Mouse (Mus musculus) limb, embryonic 11.5 days (tissue): ENCODE results near the gene Rgr. TPM values are rescaled to one million over a fixed set of nuclear protein-coding genes. Genes with fewer than 3 reads are reported as not detected.

Source experiments
- ATAC-seq: fragments of 200-750 bp; cut with Nextera tagmentation; 2 replicates; pipeline ENCODE4 v1.8.0; 2017; ENCODE audit warnings: low read depth; ENCODE audit not compliant: insufficient number of reproducible peaks, low FRiP score, low TSS enrichment
- DNase-seq: peaks from one replicate; pipeline ENCODE4 v3.0.0-alpha.2; 2015; ENCODE audit warnings: low spot score
- H3K27ac ChIP-seq: fragments of 300-500 bp; sonication (generic); replicated peaks from 2 replicates; pipeline ENCODE4 v1.5.1; 2014; ENCODE audit warnings: low read depth, mild to moderate bottlenecking, low read length
- H3K27me3 ChIP-seq: fragments of 300-500 bp; sonication (generic); 2 replicates; pipeline ENCODE4 v1.6.1; 2014; ENCODE audit warnings: mild to moderate bottlenecking, low read length, mixed read lengths; ENCODE audit not compliant: control insufficient read depth, insufficient read depth
- H3K36me3 ChIP-seq: fragments of 300-500 bp; sonication (generic); 2 replicates; pipeline ENCODE4 v1.6.1; 2014; ENCODE audit warnings: mild to moderate bottlenecking, low read length, moderate library complexity, mixed read lengths; ENCODE audit not compliant: control insufficient read depth, insufficient read depth
- H3K4me1 ChIP-seq: fragments of 300-500 bp; sonication (generic); 2 replicates; pipeline ENCODE4 v1.6.1; 2014; ENCODE audit warnings: low read length, mixed read lengths; ENCODE audit not compliant: control insufficient read depth, insufficient read depth
- H3K4me2 ChIP-seq: fragments of 300-500 bp; sonication (generic); 2 replicates; pipeline ENCODE4 v1.6.1; 2014; ENCODE audit warnings: low read depth, mild to moderate bottlenecking, moderate library complexity; ENCODE audit not compliant: severe bottlenecking
- H3K4me3 ChIP-seq: fragments of 300-500 bp; sonication (generic); 2 replicates; pipeline ENCODE4 v1.5.1; 2014; ENCODE audit warnings: low read depth, low read length
- H3K9ac ChIP-seq: fragments of 300-500 bp; sonication (generic); 2 replicates; pipeline ENCODE4 v1.6.1; 2014; ENCODE audit warnings: mild to moderate bottlenecking, low read length
- H3K9me3 ChIP-seq: fragments of 300-500 bp; sonication (generic); 2 replicates; pipeline ENCODE4 v1.6.1; 2016; ENCODE audit warnings: low read length; ENCODE audit not compliant: control insufficient read depth
- WGBS: fragments of 180-500 bp; shearing (Covaris S2); extraction: QIAGEN DNeasy Blood & Tissue Kit; methylation state at CpG from one replicate; pipeline ENCODE4 v1.1.7; 2014; 5-methylcytosine and 5-hydroxymethylcytosine counted together
- polyA plus RNA-seq: library from polyadenylated mRNA; unstranded; fragments of >200 nt; fragmentation: Nextera tagmentation; extraction: Ambion mirVana; gene quantifications from 2 replicates; pipeline ENCODE4 v1.2.1, GENCODE M21; 2014

The Rgr gene
- polyA plus RNA-seq, result not detected in 2 replicates

GRCm38 (mm10) chr14:37048914-37049410 lies at the start of gene Rgr:
Gene Rgr (minus strand): TSS chr14:37048964.
- ATAC-seq, result no peak

GRCm38 (mm10) chr14:37097956-37098530 lies 49.3 kb upstream of the Rgr start, which contains the start of gene Cdhr1:
Gene Cdhr1 (minus strand): TSS chr14:37098347.
- DNase-seq, result peak; percentile 52
- Histone ChIP-seq H3K4me1 (no peaks in the 10 kb centered on the region), H3K9me3 (no peaks in the 10 kb centered on the region), H3K27ac (no peak within 1 kb of the TSS), H3K36me3 (no peaks in the 10 kb centered on the region), H3K4me2 (peak within 1 kb of the TSS; percentile 42), H3K9ac (no peak within 1 kb of the TSS), H3K27me3 (peaks cover 12% of the 10 kb centered on the region), H3K4me3 (peak within 1 kb of the TSS; percentile 20; the same call in 1 of the 2 replicates)
- WGBS, result 0% methylated on average over 30 of the region's 30 CpGs
- ATAC-seq, result peak; percentile 67; the same call in 1 of the 2 replicates

More at GRCm38 (mm10) chr14:37048914-37049410, at the start of gene Rgr:
- no peaks in the 10 kb centered on the region for H3K4me1 ChIP-seq
- H3K36me3 ChIP-seq, result no peaks in the 10 kb centered on the region
- no peak within 1 kb of the TSS for H3K4me3 ChIP-seq
- no peak for DNase-seq
- no peak within 1 kb of the TSS for H3K27ac ChIP-seq
- WGBS, result 86% methylated on average over 1 of the region's 1 CpGs
- H3K27me3 ChIP-seq, result no peaks in the 10 kb centered on the region
- no peak within 1 kb of the TSS for H3K9ac ChIP-seq
- H3K4me2 ChIP-seq, result no peak within 1 kb of the TSS
- no peaks in the 10 kb centered on the region for H3K9me3 ChIP-seq

GRCm38 (mm10) chr14:37095556-37095955 lies 46.8 kb upstream of the Rgr start:
- ATAC-seq, result no peak
- no peaks in the 10 kb centered on the region for H3K36me3 ChIP-seq
- H3K27me3 ChIP-seq, result peaks cover 12% of the 10 kb centered on the region
- H3K9me3 ChIP-seq, result no peaks in the 10 kb centered on the region
- no peak for DNase-seq
- H3K27ac ChIP-seq, result no peak overlapping the region
- H3K4me1 ChIP-seq, result no peaks in the 10 kb centered on the region
- H3K4me3 ChIP-seq, result no peak overlapping the region
- H3K4me2 ChIP-seq, result no peak overlapping the region
- WGBS, result 86% methylated on average over 4 of the region's 4 CpGs
- H3K9ac ChIP-seq, result no peak overlapping the region

- Histone ChIP-seq H3K27ac (no peak overlapping the region), H3K4me1 (no peaks in the 10 kb centered on the region), H3K9me3 (no peaks in the 10 kb centered on the region), H3K4me2 (no peak overlapping the region), H3K9ac (no peak overlapping the region), H3K36me3 (no peaks in the 10 kb centered on the region), H3K4me3 (no peak overlapping the region), H3K27me3 (peaks cover 12% of the 10 kb centered on the region)
- DNase-seq (no peak), ATAC-seq (no peak)
- WGBS, result 85% methylated on average over 6 of the region's 6 CpGs
Observed at GRCm38 (mm10) chr14:37094436-37094835, 45.7 kb upstream of the Rgr start.

GRCm38 (mm10) chr14:37083755-37084154 lies 35.0 kb upstream of the Rgr start:
- 30% methylated on average over 4 of the region's 4 CpGs for WGBS
- Histone ChIP-seq H3K9ac (no peak overlapping the region), H3K27me3 (no peaks in the 10 kb centered on the region), H3K36me3 (no peaks in the 10 kb centered on the region), H3K4me1 (no peaks in the 10 kb centered on the region), H3K4me2 (no peak overlapping the region), H3K9me3 (no peaks in the 10 kb centered on the region), H3K4me3 (no peak overlapping the region), H3K27ac (no peak overlapping the region)
- no peak for ATAC-seq
- no peak for DNase-seq

GRCm38 (mm10) chr14:37080724-37081123 lies 32.0 kb upstream of the Rgr start:
- no peaks in the 10 kb centered on the region for H3K36me3 ChIP-seq
- H3K4me3 ChIP-seq, result no peak overlapping the region
- no peak overlapping the region for H3K9ac ChIP-seq
- no peaks in the 10 kb centered on the region for H3K27me3 ChIP-seq
- no peak for ATAC-seq
- H3K4me2 ChIP-seq, result no peak overlapping the region
- no peak overlapping the region for H3K27ac ChIP-seq
- H3K9me3 ChIP-seq, result no peaks in the 10 kb centered on the region
- WGBS, result 88% methylated on average over 1 of the region's 1 CpGs
- no peaks in the 10 kb centered on the region for H3K4me1 ChIP-seq
- DNase-seq, result no peak

- peak; percentile 88 for DNase-seq
- Histone ChIP-seq H3K4me3 (no peak overlapping the region), H3K27ac (no peak overlapping the region), H3K9me3 (no peaks in the 10 kb centered on the region), H3K36me3 (no peaks in the 10 kb centered on the region), H3K9ac (no peak overlapping the region), H3K27me3 (no peaks in the 10 kb centered on the region), H3K4me1 (no peaks in the 10 kb centered on the region), H3K4me2 (no peak overlapping the region)
- WGBS, result 19% methylated on average over 9 of the region's 9 CpGs
- ATAC-seq, result no peak
Observed at GRCm38 (mm10) chr14:37068516-37068915, 19.8 kb upstream of the Rgr start.

- no peak within 1 kb of the TSS for H3K4me2 ChIP-seq
- no peaks in the 10 kb centered on the region for H3K9me3 ChIP-seq
- ATAC-seq, result no peak
- WGBS, result 82% methylated on average over 5 of the region's 5 CpGs
- DNase-seq, result no peak
- no peak within 1 kb of the TSS for H3K4me3 ChIP-seq
- H3K4me1 ChIP-seq, result no peaks in the 10 kb centered on the region
- H3K27ac ChIP-seq, result no peak within 1 kb of the TSS
- no peaks in the 10 kb centered on the region for H3K27me3 ChIP-seq
- no peaks in the 10 kb centered on the region for H3K36me3 ChIP-seq
- no peak within 1 kb of the TSS for H3K9ac ChIP-seq
Observed at GRCm38 (mm10) chr14:37067629-37068028, 18.9 kb upstream of the Rgr start, which contains the start of gene Lrit2. Gene Lrit2 (plus strand): TSS chr14:37067929.
